Mouse (Mus musculus) limb, embryonic 12.5 days (tissue): ENCODE measurements around the gene Crtam. TPM values are rescaled to one million over a fixed set of nuclear protein-coding genes. Genes with fewer than 3 reads are reported as not detected.

Source experiments
- ATAC-seq: fragments of 200-750 bp; cut with Nextera tagmentation; 2 replicates; pipeline ENCODE4 v1.8.0; 2017; ENCODE audit warnings: low read depth, moderate TSS enrichment; ENCODE audit not compliant: insufficient number of reproducible peaks, insufficient read depth, low FRiP score, low TSS enrichment
- H3K27ac ChIP-seq: fragments of 300-500 bp; sonication (generic); 2 replicates; pipeline ENCODE4 v1.5.1; 2016; ENCODE audit warnings: mild to moderate bottlenecking, moderate library complexity
- H3K27me3 ChIP-seq: fragments of 300-500 bp; sonication (generic); 2 replicates; pipeline ENCODE4 v1.6.1; 2016; ENCODE audit warnings: mild to moderate bottlenecking, moderate library complexity
- H3K36me3 ChIP-seq: fragments of 300-500 bp; sonication (generic); 2 replicates; pipeline ENCODE4 v1.6.1; 2016; ENCODE audit warnings: mild to moderate bottlenecking, moderate library complexity
- H3K4me1 ChIP-seq: fragments of 300-500 bp; sonication (generic); replicated peaks from 2 replicates; pipeline ENCODE4 v1.6.1; 2016
- H3K4me2 ChIP-seq: fragments of 300-500 bp; sonication (generic); 2 replicates; pipeline ENCODE4 v1.6.1; 2016; ENCODE audit warnings: mild to moderate bottlenecking, moderate library complexity
- H3K4me3 ChIP-seq: fragments of 300-500 bp; sonication (generic); replicated peaks from 2 replicates; pipeline ENCODE4 v1.5.1; 2016; ENCODE audit warnings: mild to moderate bottlenecking
- H3K9ac ChIP-seq: fragments of 300-500 bp; sonication (generic); replicated peaks from 2 replicates; pipeline ENCODE4 v1.6.1; 2016; ENCODE audit warnings: mild to moderate bottlenecking, moderate library complexity
- H3K9me3 ChIP-seq: fragments of 300-500 bp; sonication (generic); 2 replicates; pipeline ENCODE4 v1.6.1; 2016; ENCODE audit warnings: mild to moderate bottlenecking, moderate library complexity
- WGBS: fragments of 180-500 bp; shearing (Covaris S2); methylation state at CpG from one replicate; pipeline ENCODE4 v1.1.7; 2016; 5-methylcytosine and 5-hydroxymethylcytosine counted together
- polyA plus RNA-seq: library from polyadenylated mRNA; unstranded; fragments of >200 nt; fragmentation: Nextera tagmentation; extraction: Ambion mirVana; gene quantifications from 2 replicates; pipeline ENCODE4 v1.2.1, GENCODE M21; 2016

The Crtam gene
- polyA plus RNA-seq, 1 experiment from 2014 or later = 0.34 TPM

DNA sequence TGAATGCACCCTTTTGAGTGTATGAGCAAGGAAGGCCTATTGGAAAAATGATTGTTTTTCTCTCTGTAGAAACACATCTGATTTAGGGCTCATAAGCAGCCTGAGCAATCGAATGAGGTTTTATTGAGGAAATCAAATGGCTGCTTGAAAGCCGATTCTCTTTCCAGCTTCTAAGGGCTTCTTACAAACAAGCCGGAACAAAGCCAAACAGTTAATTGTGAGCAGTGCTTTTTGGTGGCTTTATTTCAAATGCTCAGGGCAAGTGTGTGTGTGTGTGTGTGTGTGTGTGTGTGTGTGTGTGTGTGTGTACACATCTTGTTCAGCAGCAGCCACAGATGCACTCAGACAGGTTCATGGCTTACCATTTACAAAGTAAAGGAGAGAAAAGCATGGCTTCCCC lies 43.0 kb downstream of the Crtam start:
- Histone ChIP-seq H3K36me3 (no peaks in the 10 kb centered on the region), H3K4me3 (no peak overlapping the region), H3K9ac (no peak overlapping the region), H3K4me2 (no peak overlapping the region), H3K27ac (no peak overlapping the region), H3K27me3 (peaks cover 34% of the 10 kb centered on the region), H3K4me1 (peaks cover 18% of the 10 kb centered on the region; the same call in 1 of the 2 replicates), H3K9me3 (no peaks in the 10 kb centered on the region)
- 39% methylated on average over 3 of the region's 3 CpGs for WGBS
- ATAC-seq = no peak

- H3K4me3 ChIP-seq = no peak overlapping the region
- no peaks in the 10 kb centered on the region for H3K4me1 ChIP-seq
- no peaks in the 10 kb centered on the region for H3K36me3 ChIP-seq
- H3K27me3 ChIP-seq = no peaks in the 10 kb centered on the region
- no peak for ATAC-seq
- no peak overlapping the region for H3K9ac ChIP-seq
- no peak overlapping the region for H3K27ac ChIP-seq
- WGBS = 65% methylated on average over 18 of the region's 18 CpGs
- no peaks in the 10 kb centered on the region for H3K9me3 ChIP-seq
- H3K4me2 ChIP-seq = no peak overlapping the region
These were observed 55.3 kb downstream of the Crtam start for GRCm38 (mm10) chr9:40949039-40949615.

- H3K27ac ChIP-seq = no peak overlapping the region
- no peaks in the 10 kb centered on the region for H3K9me3 ChIP-seq
- ATAC-seq = no peak
- H3K9ac ChIP-seq = no peak overlapping the region
- H3K27me3 ChIP-seq = no peaks in the 10 kb centered on the region
- 94% methylated on average over 6 of the region's 6 CpGs for WGBS
- H3K36me3 ChIP-seq = no peaks in the 10 kb centered on the region
- H3K4me1 ChIP-seq = no peaks in the 10 kb centered on the region
- no peak overlapping the region for H3K4me3 ChIP-seq
- no peak overlapping the region for H3K4me2 ChIP-seq
These were observed 56.0 kb downstream of the Crtam start for GRCm38 (mm10) chr9:40948473-40948872.

DNA sequence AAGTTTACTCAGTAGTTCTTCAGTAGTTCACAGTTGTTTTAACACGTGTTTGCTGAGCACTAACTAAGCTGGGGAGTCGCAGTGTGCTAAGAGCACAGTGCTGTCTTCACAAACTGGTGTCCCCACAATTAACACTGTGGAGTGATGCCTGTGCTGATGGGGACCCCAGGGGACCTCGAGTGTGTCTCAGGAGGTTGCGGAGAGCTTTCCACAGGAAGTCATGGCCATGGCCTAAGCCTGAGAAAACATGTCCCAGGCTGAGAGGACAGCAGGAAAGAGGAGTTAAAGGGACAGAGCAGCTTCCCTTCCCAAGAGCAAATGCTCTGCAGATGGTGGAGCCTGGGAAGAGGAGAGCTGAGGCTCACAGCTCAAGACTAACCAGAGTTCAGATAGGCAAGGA lies 57.3 kb downstream of the Crtam start:
- H3K4me3 ChIP-seq = no peak overlapping the region
- H3K4me2 ChIP-seq = no peak overlapping the region
- no peak overlapping the region for H3K9ac ChIP-seq
- no peaks in the 10 kb centered on the region for H3K27me3 ChIP-seq
- no peak for ATAC-seq
- no peaks in the 10 kb centered on the region for H3K9me3 ChIP-seq
- no peaks in the 10 kb centered on the region for H3K36me3 ChIP-seq
- no peaks in the 10 kb centered on the region for H3K4me1 ChIP-seq
- 63% methylated on average over 4 of the region's 4 CpGs for WGBS
- no peak overlapping the region for H3K27ac ChIP-seq

GRCm38 (mm10) chr9:40937425-40937824 lies 67.0 kb downstream of the Crtam start:
- Histone ChIP-seq H3K27me3 (no peaks in the 10 kb centered on the region), H3K4me3 (no peak overlapping the region), H3K4me2 (no peak overlapping the region), H3K27ac (no peak overlapping the region), H3K4me1 (no peaks in the 10 kb centered on the region), H3K9ac (no peak overlapping the region), H3K9me3 (no peaks in the 10 kb centered on the region), H3K36me3 (no peaks in the 10 kb centered on the region)
- ATAC-seq = no peak
- 34% methylated on average over 7 of the region's 7 CpGs for WGBS

- Histone ChIP-seq H3K4me2 (no peak overlapping the region), H3K9me3 (no peaks in the 10 kb centered on the region), H3K27me3 (no peaks in the 10 kb centered on the region), H3K4me1 (no peaks in the 10 kb centered on the region), H3K36me3 (no peaks in the 10 kb centered on the region), H3K27ac (no peak overlapping the region), H3K9ac (no peak overlapping the region), H3K4me3 (no peak overlapping the region)
- ATAC-seq = no peak
- 84% methylated on average over 3 of the region's 3 CpGs for WGBS
These were observed 71.1 kb downstream of the Crtam start for GRCm38 (mm10) chr9:40933323-40933722.

GRCm38 (mm10) chr9:40927351-40927980 lies 77.0 kb downstream of the Crtam start:
- 67% methylated on average over 17 of the region's 17 CpGs for WGBS
- H3K27ac ChIP-seq = no peak overlapping the region
- no peaks in the 10 kb centered on the region for H3K9me3 ChIP-seq
- H3K27me3 ChIP-seq = no peaks in the 10 kb centered on the region
- no peaks in the 10 kb centered on the region for H3K36me3 ChIP-seq
- peaks cover 5% of the 10 kb centered on the region; the same call in 1 of the 2 replicates for H3K4me1 ChIP-seq
- H3K4me2 ChIP-seq = no peak overlapping the region
- ATAC-seq = no peak
- no peak overlapping the region for H3K9ac ChIP-seq
- no peak overlapping the region for H3K4me3 ChIP-seq

Other genes starting within 250 kb of the Crtam start
- 2,429 and 2,480 TPM in 2 replicates for gene Hspa8, start 203.6 kb downstream of the Crtam start, polyA plus RNA-seq
- gene Bsx, start 130.5 kb downstream of the Crtam start, polyA plus RNA-seq = not detected in 2 replicates
- 0.15 TPM in 1 of 2 replicates, not detected in the other for gene Jhy, start 40.5 kb downstream of the Crtam start, polyA plus RNA-seq
- 6.5 and 7.8 TPM in 2 replicates for gene Ubash3b, start 157.1 kb upstream of the Crtam start, polyA plus RNA-seq